Mouse (Mus musculus): ENCODE measurements around the gene Plce1. TPM values are rescaled to one million over a fixed set of nuclear protein-coding genes. Genes with fewer than 3 reads are reported as not detected.

Plce1 gene
- polyA plus RNA-seq, 1 experiment from 2014 or later = 4.3 TPM

GRCm38 (mm10) chr19:38818766-38819426 lies 338.0 kb downstream of the Plce1 start, which contains the start of gene Noc3l:
TSS of gene Noc3l (minus strand) at chr19:38819237.
- Histone ChIP-seq H3K4me2 (peak within 1 kb of the TSS; percentile 87), H3K9me3 (ENCODE audit: control insufficient read depth, low read length) (no peaks in the 10 kb centered on the region), H3K27me3 (ENCODE audit: control insufficient read depth, insufficient read depth, low read length) (no peaks in the 10 kb centered on the region), H3K27ac (ENCODE audit: low read depth, low read length) (no peak within 1 kb of the TSS), H3K36me3 (ENCODE audit: control insufficient read depth, insufficient read depth, low read length) (no peaks in the 10 kb centered on the region; the same call in 1 of the 2 replicates), H3K4me1 (ENCODE audit: control insufficient read depth, insufficient read depth, low read length) (peaks cover 6% of the 10 kb centered on the region), H3K4me3 (ENCODE audit: low read depth, low read length) (peak within 1 kb of the TSS; percentile 82), H3K9ac (ENCODE audit: low read length) (peak within 1 kb of the TSS; percentile 85)
- peak; percentile 100 for DNase-seq (ENCODE audit: low spot score, missing footprints)
- under 1% methylated on average over 37 of the region's 38 CpGs for WGBS
- ATAC-seq (ENCODE audit: low FRiP score) = peak; percentile 98

GRCm38 (mm10) chr19:38819427-38819802 lies 338.5 kb downstream of the Plce1 start:
- DNase-seq (ENCODE audit: low spot score, missing footprints) = no peak
- no peak overlapping the region for H3K27ac ChIP-seq (ENCODE audit: low read depth, low read length)
- ATAC-seq (ENCODE audit: low FRiP score) = peak; percentile 74
- 14% methylated on average over 16 of the region's 16 CpGs for WGBS
- peaks cover 6% of the 10 kb centered on the region for H3K4me1 ChIP-seq (ENCODE audit: control insufficient read depth, insufficient read depth, low read length)
- peak overlapping the region; percentile 87 for H3K4me2 ChIP-seq
- H3K4me3 ChIP-seq (ENCODE audit: low read depth, low read length) = peak overlapping the region; percentile 82
- H3K9ac ChIP-seq (ENCODE audit: low read length) = peak overlapping the region; percentile 85
- H3K36me3 ChIP-seq (ENCODE audit: control insufficient read depth, insufficient read depth, low read length) = no peaks in the 10 kb centered on the region; the same call in 1 of the 2 replicates
- H3K9me3 ChIP-seq (ENCODE audit: control insufficient read depth, low read length) = no peaks in the 10 kb centered on the region
- no peaks in the 10 kb centered on the region for H3K27me3 ChIP-seq (ENCODE audit: control insufficient read depth, insufficient read depth, low read length)

- Histone ChIP-seq H3K4me1 (ENCODE audit: control insufficient read depth, insufficient read depth, low read length) (peaks cover 6% of the 10 kb centered on the region), H3K36me3 (ENCODE audit: control insufficient read depth, insufficient read depth, low read length) (no peaks in the 10 kb centered on the region), H3K9ac (ENCODE audit: low read length) (no peak overlapping the region), H3K4me2 (no peak overlapping the region), H3K27me3 (ENCODE audit: control insufficient read depth, insufficient read depth, low read length) (no peaks in the 10 kb centered on the region), H3K9me3 (ENCODE audit: control insufficient read depth, low read length) (no peaks in the 10 kb centered on the region), H3K4me3 (ENCODE audit: low read depth, low read length) (no peak overlapping the region), H3K27ac (ENCODE audit: low read depth, low read length) (no peak overlapping the region)
- ATAC-seq (ENCODE audit: low FRiP score) (no peak), DNase-seq (ENCODE audit: low spot score, missing footprints) (peak; percentile 79)
- WGBS = 86% methylated on average over 4 of the region's 4 CpGs
These were observed 339.4 kb downstream of the Plce1 start for GRCm38 (mm10) chr19:38820186-38820804.

- ATAC-seq (ENCODE audit: low FRiP score) = no peak
- Histone ChIP-seq H3K9me3 (ENCODE audit: control insufficient read depth, low read length) (no peaks in the 10 kb centered on the region), H3K4me1 (ENCODE audit: control insufficient read depth, insufficient read depth, low read length) (peaks cover 2% of the 10 kb centered on the region; the same call in 1 of the 2 replicates), H3K27me3 (ENCODE audit: control insufficient read depth, insufficient read depth, low read length) (no peaks in the 10 kb centered on the region), H3K4me3 (ENCODE audit: low read depth, low read length) (no peak overlapping the region), H3K36me3 (ENCODE audit: control insufficient read depth, insufficient read depth, low read length) (no peaks in the 10 kb centered on the region), H3K4me2 (no peak overlapping the region), H3K27ac (ENCODE audit: low read depth, low read length) (no peak overlapping the region), H3K9ac (ENCODE audit: low read length) (no peak overlapping the region)
- WGBS = 74% methylated on average over 1 of the region's 1 CpGs
- DNase-seq (ENCODE audit: low spot score, missing footprints) = no peak
These were observed 352.3 kb downstream of the Plce1 start for GRCm38 (mm10) chr19:38833224-38833623.

Other genes with a start within 250 kb of the Plce1 start
- gene Lgi1, start 216.6 kb upstream of the Plce1 start, polyA plus RNA-seq (2014; fragmentation: Nextera tagmentation; extraction: Ambion mirVana) = 2.0 and 2.5 TPM in 2 replicates
- 7.0 and 8.0 TPM in 2 replicates for gene Slc35g1, start 85.1 kb upstream of the Plce1 start, polyA plus RNA-seq (2014; fragmentation: Nextera tagmentation; extraction: Ambion mirVana)

Measured in midbrain, embryonic 11.5 days (tissue).